Mouse (Mus musculus): ENCODE measurements around the gene Gp1bb. TPM values are rescaled to one million over a fixed set of nuclear protein-coding genes. Genes with fewer than 3 reads are reported as not detected.
A peak's percentile ranks its signal among the peaks of the same experiment; 100 is the strongest.

The Gp1bb gene
- polyA plus RNA-seq, 1 experiment from 2014 or later = 8.8 TPM

DNA sequence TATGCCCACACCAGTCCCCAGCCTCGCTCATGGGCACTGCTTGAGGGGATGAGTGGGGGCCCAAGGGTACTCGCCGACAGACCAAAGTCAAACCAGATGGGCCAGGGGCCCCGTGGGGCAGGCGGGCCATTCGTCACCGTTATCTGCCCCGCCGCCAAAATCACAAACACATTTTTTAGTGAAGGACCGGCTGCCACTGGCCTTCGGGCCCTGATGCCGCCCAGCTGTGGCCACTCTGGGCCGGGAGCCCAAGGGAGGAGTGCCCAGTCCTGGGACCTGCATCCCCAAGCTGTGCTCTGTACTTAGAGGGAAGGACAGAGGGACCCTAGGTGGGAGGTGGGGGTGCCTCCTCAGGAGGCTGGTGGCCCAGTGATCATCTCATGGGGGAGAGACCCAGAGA is 10.5 kb downstream of the Gp1bb start:
- Histone ChIP-seq H3K27ac (ENCODE audit: low read length) (no peak overlapping the region), H3K9me3 (ENCODE audit: low read length) (no peaks in the 10 kb centered on the region), H3K9ac (replicated peaks; ENCODE audit: low read depth) (no peak overlapping the region), H3K4me2 (replicated peaks; ENCODE audit: low read depth, low read length) (no peak overlapping the region), H3K4me1 (ENCODE audit: insufficient read depth, low read depth, low read length) (no peaks in the 10 kb centered on the region; the same call in 1 of the 2 replicates), H3K27me3 (replicated peaks; ENCODE audit: insufficient read depth, low read length) (no peaks in the 10 kb centered on the region; the same call in 1 of the 2 replicates), H3K36me3 (ENCODE audit: insufficient read depth, low read length) (no peaks in the 10 kb centered on the region), H3K4me3 (ENCODE audit: low read depth, low read length) (no peak overlapping the region)
- DNase-seq (ENCODE audit: low spot score) = no peak
- WGBS = 43% methylated on average over 13 of the region's 13 CpGs
- ATAC-seq = peak; percentile 56
- TF ChIP-seq CTCF (IDR thresholded peaks at IDR 0.05) = no peak
- TF ChIP-seq EP300 (IDR thresholded peaks at IDR 0.05) = no peak

DNA sequence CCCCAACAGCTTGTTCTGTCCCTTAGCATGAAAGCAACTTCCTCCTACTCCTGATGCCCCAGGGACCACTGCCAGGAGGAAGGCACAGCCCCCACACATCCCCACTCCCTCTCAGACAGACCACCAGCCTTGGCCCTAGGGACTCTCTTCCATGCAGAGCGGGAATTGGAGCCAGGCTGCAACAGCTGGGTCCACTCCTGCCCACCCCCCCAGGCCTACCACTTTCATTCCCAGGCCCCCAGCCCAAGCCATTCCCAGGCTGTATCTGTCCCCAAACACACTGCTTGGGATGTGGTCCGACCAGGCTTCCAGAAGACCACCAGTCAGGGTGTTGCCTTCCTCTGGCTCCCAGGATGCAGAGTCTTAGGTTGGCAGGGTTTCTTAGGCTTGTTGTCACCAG is 13.1 kb downstream of the Gp1bb start:
- Histone ChIP-seq H3K4me2 (replicated peaks; ENCODE audit: low read depth, low read length) (no peak overlapping the region), H3K27me3 (replicated peaks; ENCODE audit: insufficient read depth, low read length) (no peaks in the 10 kb centered on the region), H3K36me3 (ENCODE audit: insufficient read depth, low read length) (no peaks in the 10 kb centered on the region), H3K4me1 (ENCODE audit: insufficient read depth, low read depth, low read length) (no peaks in the 10 kb centered on the region; the same call in 1 of the 2 replicates), H3K9ac (replicated peaks; ENCODE audit: low read depth) (no peak overlapping the region), H3K9me3 (ENCODE audit: low read length) (no peaks in the 10 kb centered on the region), H3K27ac (ENCODE audit: low read length) (no peak overlapping the region), H3K4me3 (ENCODE audit: low read depth, low read length) (no peak overlapping the region)
- ATAC-seq (no peak), DNase-seq (ENCODE audit: low spot score) (no peak)
- no peak for TF ChIP-seq EP300 (IDR thresholded peaks at IDR 0.05)
- no peak for TF ChIP-seq CTCF (IDR thresholded peaks at IDR 0.05)
- WGBS = 61% methylated on average over 2 of the region's 2 CpGs

DNA sequence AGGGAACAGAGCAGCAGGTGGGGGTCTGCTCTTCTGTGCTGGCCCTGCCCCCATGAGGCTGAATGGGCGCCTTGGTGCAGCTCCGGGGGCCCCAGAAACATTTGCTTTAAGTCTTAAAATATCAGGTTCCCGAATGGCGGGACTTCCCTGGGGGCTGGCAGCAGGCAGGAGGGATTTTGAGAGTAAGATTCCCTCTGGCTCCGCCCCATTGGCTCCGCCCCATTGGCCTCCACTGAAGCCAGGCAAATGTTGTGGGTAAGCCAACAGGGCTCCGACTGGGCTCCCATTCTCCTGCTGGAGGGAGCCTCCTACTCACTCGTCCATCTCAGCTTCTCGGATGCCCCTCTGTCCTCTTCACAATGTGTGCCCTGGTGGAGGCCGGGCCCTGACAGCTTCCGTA is 14.0 kb downstream of the Gp1bb start:
- Histone ChIP-seq H3K4me3 (ENCODE audit: low read depth, low read length) (no peak overlapping the region), H3K27me3 (replicated peaks; ENCODE audit: insufficient read depth, low read length) (no peaks in the 10 kb centered on the region), H3K36me3 (ENCODE audit: insufficient read depth, low read length) (no peaks in the 10 kb centered on the region), H3K4me2 (replicated peaks; ENCODE audit: low read depth, low read length) (no peak overlapping the region), H3K9me3 (ENCODE audit: low read length) (no peaks in the 10 kb centered on the region), H3K4me1 (ENCODE audit: insufficient read depth, low read depth, low read length) (no peaks in the 10 kb centered on the region; the same call in 1 of the 2 replicates), H3K27ac (ENCODE audit: low read length) (no peak overlapping the region), H3K9ac (replicated peaks; ENCODE audit: low read depth) (no peak overlapping the region)
- ATAC-seq (no peak), DNase-seq (ENCODE audit: low spot score) (no peak)
- WGBS = 19% methylated on average over 11 of the region's 11 CpGs
- TF ChIP-seq EP300 (IDR thresholded peaks at IDR 0.05) (no peak), CTCF (IDR thresholded peaks at IDR 0.05) (no peak)

DNA sequence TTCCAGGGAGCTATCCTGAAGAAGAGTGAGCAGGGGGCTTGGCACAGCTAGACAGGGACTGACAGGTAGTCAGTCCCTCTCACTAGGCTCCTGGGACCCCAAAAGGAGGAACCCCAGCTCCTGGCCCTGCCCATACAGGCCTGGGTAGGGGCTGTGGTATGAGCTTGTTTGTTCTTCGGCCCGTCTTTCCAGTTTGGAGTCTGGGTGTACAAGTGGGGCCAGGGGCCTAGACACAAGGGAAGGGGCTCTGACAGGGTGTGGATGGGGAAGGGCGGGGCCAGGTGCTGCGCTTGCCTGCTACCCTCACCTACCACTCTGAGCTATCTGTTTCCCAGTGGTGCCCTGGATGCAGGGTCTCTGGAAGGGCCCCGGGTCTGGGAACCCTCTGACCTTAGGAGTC is 16.5 kb downstream of the Gp1bb start:
- Histone ChIP-seq H3K4me1 (ENCODE audit: insufficient read depth, low read depth, low read length) (no peaks in the 10 kb centered on the region; the same call in 1 of the 2 replicates), H3K36me3 (ENCODE audit: insufficient read depth, low read length) (no peaks in the 10 kb centered on the region), H3K9ac (replicated peaks; ENCODE audit: low read depth) (no peak overlapping the region), H3K27me3 (replicated peaks; ENCODE audit: insufficient read depth, low read length) (no peaks in the 10 kb centered on the region), H3K9me3 (ENCODE audit: low read length) (no peaks in the 10 kb centered on the region), H3K27ac (ENCODE audit: low read length) (no peak overlapping the region), H3K4me3 (ENCODE audit: low read depth, low read length) (no peak overlapping the region), H3K4me2 (replicated peaks; ENCODE audit: low read depth, low read length) (no peak overlapping the region)
- DNase-seq (ENCODE audit: low spot score) (no peak), ATAC-seq (no peak)
- TF ChIP-seq CTCF (IDR thresholded peaks at IDR 0.05) = no peak
- TF ChIP-seq EP300 (IDR thresholded peaks at IDR 0.05) = no peak
- 60% methylated on average over 5 of the region's 5 CpGs for WGBS

DNA sequence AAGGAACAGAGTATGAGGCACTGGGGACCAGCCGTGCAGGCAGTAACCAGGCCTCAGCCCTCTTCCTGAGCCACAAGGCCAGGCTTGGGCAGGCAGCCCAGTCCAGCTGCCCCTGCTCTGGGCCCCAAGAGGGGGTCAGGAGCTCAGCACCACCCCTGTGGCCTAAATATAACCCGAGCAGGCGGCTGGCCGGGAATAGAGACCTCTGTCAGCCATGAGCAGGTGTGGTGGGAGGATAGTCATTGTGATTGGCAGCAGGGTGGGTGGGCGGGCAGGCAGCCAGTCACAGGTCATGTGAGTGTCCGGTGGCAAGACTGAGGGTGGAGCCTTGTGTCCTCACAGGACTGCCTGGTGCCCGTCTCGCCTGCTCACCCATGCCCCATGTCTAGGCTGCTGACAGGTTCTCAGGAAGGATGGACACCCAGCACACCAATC is 17.9 kb downstream of the Gp1bb start:
- ATAC-seq = peak; percentile 31
- no peaks in the 10 kb centered on the region for H3K9me3 ChIP-seq (ENCODE audit: low read length)

DNA sequence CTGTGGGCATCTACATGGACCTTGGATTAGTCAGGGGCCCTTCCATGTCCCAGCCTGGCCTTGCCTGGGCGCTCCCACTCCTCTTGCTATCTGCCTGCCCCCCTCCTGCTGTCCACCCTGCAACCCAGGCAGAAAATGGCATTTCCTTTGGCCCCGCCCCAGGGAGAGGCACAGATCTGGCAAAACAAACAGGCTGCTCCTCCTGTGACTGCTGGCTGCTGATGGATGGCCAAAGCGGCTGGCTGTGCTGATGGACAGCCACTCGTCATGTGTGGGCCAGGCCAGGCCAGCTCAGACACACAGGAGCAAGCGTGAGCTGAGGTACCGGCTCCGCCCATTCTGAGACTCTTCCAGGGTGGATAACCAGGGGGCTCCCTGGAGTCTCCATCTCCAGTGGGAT is 20.8 kb downstream of the Gp1bb start:
- 50% methylated on average over 7 of the region's 7 CpGs for WGBS
- no peak overlapping the region for H3K4me3 ChIP-seq (ENCODE audit: low read depth, low read length)
- H3K27ac ChIP-seq (ENCODE audit: low read length) = no peak overlapping the region
- no peak overlapping the region for H3K9ac ChIP-seq (replicated peaks; ENCODE audit: low read depth)
- DNase-seq (ENCODE audit: low spot score) (no peak), ATAC-seq (no peak)
- TF ChIP-seq EP300 (IDR thresholded peaks at IDR 0.05) (no peak), CTCF (IDR thresholded peaks at IDR 0.05) (no peak)
- H3K4me1 ChIP-seq (ENCODE audit: insufficient read depth, low read depth, low read length) = no peaks in the 10 kb centered on the region
- H3K36me3 ChIP-seq (ENCODE audit: insufficient read depth, low read length) = no peaks in the 10 kb centered on the region
- no peaks in the 10 kb centered on the region for H3K9me3 ChIP-seq (ENCODE audit: low read length)
- H3K27me3 ChIP-seq (replicated peaks; ENCODE audit: insufficient read depth, low read length) = no peaks in the 10 kb centered on the region
- no peak overlapping the region for H3K4me2 ChIP-seq (replicated peaks; ENCODE audit: low read depth, low read length)

More for the DNA sequence above, 17.9 kb downstream of the Gp1bb start:
- H3K9ac ChIP-seq (replicated peaks; ENCODE audit: low read depth) = no peak overlapping the region
- H3K36me3 ChIP-seq (ENCODE audit: insufficient read depth, low read length) = no peaks in the 10 kb centered on the region
- TF ChIP-seq CTCF (IDR thresholded peaks at IDR 0.05) (no peak), EP300 (IDR thresholded peaks at IDR 0.05) (no peak)
- H3K27me3 ChIP-seq (replicated peaks; ENCODE audit: insufficient read depth, low read length) = no peaks in the 10 kb centered on the region
- 35% methylated on average over 8 of the region's 8 CpGs for WGBS
- H3K4me1 ChIP-seq (ENCODE audit: insufficient read depth, low read depth, low read length) = no peaks in the 10 kb centered on the region; the same call in 1 of the 2 replicates
- H3K27ac ChIP-seq (ENCODE audit: low read length) = no peak overlapping the region
- no peak for DNase-seq (ENCODE audit: low spot score)
- H3K4me3 ChIP-seq (ENCODE audit: low read depth, low read length) = no peak overlapping the region
- H3K4me2 ChIP-seq (replicated peaks; ENCODE audit: low read depth, low read length) = no peak overlapping the region

DNA sequence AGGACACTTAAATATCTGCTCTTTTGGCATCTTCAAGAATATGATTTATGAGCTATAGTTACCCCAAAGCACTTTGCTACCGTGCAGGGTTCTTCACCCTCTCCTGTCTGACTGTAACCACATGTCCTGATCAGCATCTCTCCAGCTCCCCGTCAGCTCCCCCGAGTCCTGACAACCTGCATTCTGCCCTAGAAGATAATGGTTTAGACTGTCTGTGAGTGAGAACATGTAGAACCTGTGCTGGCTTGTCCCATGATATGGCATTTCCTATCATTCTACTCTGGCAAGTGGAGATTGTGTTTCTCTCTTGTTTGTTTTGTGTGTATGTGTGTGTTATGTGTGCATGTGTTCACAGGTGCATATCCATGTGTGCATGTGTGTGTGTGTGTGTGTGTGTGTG is 24.2 kb downstream of the Gp1bb start:
- H3K9me3 ChIP-seq (ENCODE audit: low read length) = no peaks in the 10 kb centered on the region
- no peak overlapping the region for H3K4me3 ChIP-seq (ENCODE audit: low read depth, low read length)
- 66% methylated on average over 3 of the region's 3 CpGs for WGBS
- peaks cover 3% of the 10 kb centered on the region; the same call in 1 of the 2 replicates for H3K27me3 ChIP-seq (replicated peaks; ENCODE audit: insufficient read depth, low read length)
- H3K36me3 ChIP-seq (ENCODE audit: insufficient read depth, low read length) = no peaks in the 10 kb centered on the region
- H3K4me2 ChIP-seq (replicated peaks; ENCODE audit: low read depth, low read length) = no peak overlapping the region
- ATAC-seq (no peak), DNase-seq (ENCODE audit: low spot score) (no peak)
- H3K27ac ChIP-seq (ENCODE audit: low read length) = no peak overlapping the region
- no peak overlapping the region for H3K9ac ChIP-seq (replicated peaks; ENCODE audit: low read depth)
- H3K4me1 ChIP-seq (ENCODE audit: insufficient read depth, low read depth, low read length) = no peaks in the 10 kb centered on the region
- no peak for TF ChIP-seq EP300 (IDR thresholded peaks at IDR 0.05)
- no peak for TF ChIP-seq CTCF (IDR thresholded peaks at IDR 0.05)
